Mouse (Mus musculus): ENCODE results near the gene Cbx8. TPM values are rescaled to one million over a fixed set of nuclear protein-coding genes. Genes with fewer than 3 reads are reported as not detected.

Cbx8 gene
- polyA plus RNA-seq, 1 experiment from 2014 or later: 15.1 TPM

DNA sequence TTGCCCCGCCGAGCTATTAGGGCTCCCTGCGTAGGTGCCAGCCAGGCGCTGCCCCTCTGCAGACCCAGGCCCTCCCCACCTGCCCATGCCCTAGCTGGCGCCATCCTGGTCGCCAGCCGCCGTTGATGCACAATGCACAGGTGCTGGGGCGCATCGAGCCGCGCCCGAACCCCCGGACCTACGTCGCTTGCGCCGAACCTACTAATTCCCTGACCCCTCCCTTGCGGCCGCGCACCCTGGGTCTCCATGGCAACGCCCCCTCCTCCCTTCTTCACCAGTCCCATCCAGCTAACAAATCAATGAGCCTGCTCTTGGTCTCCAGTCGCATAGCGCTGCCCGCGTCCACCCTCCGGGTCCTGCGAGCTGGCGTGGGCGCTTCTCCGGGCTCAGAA lies 552 bp upstream of the Cbx8 start:
- peak overlapping the region; percentile 92 for H3K27ac ChIP-seq
- H3K4me1 ChIP-seq: peaks cover 95% of the 10 kb centered on the region
- peaks cover 88% of the 10 kb centered on the region for H3K27me3 ChIP-seq (ENCODE audit: low read depth, poor library complexity, severe bottlenecking)
- WGBS: under 1% methylated on average over 31 of the region's 31 CpGs
- no peaks in the 10 kb centered on the region for H3K9me3 ChIP-seq (replicated peaks)
- DNase-seq (ENCODE audit: low spot score): peak; percentile 88
- peak overlapping the region; percentile 73 for H3K4me3 ChIP-seq
- H3K36me3 ChIP-seq: peaks cover 11% of the 10 kb centered on the region

DNA sequence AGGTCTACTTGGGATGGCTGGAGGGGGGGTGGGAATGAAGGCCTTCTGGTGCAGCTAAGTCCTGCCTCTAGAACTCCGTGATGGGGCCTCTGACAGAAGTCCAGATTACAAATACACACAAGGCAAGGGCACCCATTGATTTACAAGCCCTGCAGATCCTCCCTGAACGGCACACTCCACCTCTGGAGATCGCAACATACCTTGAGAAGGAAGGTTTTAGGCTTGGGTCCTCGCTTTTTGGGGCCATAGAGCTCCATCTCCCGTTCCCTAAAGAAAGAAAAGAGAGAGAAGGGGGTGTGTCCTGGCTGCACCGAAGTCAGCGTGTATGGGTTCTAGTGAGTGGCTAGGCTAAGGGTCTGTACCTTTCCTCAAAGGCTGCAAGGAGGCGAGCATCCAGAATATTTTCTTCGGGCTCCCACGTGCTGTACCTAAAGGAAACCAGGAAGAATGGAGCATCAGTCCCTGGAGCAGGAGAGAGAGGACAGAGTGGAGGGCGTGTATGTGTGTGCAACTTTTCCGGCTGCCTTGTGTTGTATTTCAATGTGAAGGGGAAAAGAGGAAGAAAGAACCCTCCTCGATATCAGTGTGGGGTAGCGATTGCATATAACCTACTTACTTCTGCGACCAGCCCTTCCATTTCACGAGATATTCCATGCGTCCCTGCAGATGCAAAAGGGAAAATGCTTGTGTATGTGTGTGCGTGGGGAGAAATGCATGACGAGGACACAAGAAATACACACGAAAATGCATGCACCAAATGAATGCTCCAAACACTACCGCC lies 847 bp downstream of the Cbx8 start:
- Histone ChIP-seq H3K27ac (peak overlapping the region; percentile 92), H3K9me3 (replicated peaks) (no peaks in the 10 kb centered on the region), H3K4me3 (peak overlapping the region; percentile 73), H3K36me3 (peaks cover 11% of the 10 kb centered on the region), H3K27me3 (ENCODE audit: low read depth, poor library complexity, severe bottlenecking) (peaks cover 88% of the 10 kb centered on the region), H3K4me1 (peaks cover 97% of the 10 kb centered on the region)
- WGBS: 1% methylated on average over 21 of the region's 21 CpGs
- peak; percentile 44 for DNase-seq (ENCODE audit: low spot score)

- Histone ChIP-seq H3K27me3 (ENCODE audit: low read depth, poor library complexity, severe bottlenecking) (peaks cover 88% of the 10 kb centered on the region), H3K9me3 (replicated peaks) (no peaks in the 10 kb centered on the region), H3K4me1 (peaks cover 97% of the 10 kb centered on the region), H3K36me3 (peaks cover 11% of the 10 kb centered on the region), H3K27ac (peak overlapping the region; percentile 92), H3K4me3 (peak overlapping the region; percentile 73)
- DNase-seq (ENCODE audit: low spot score): peak; percentile 43
- WGBS: 14% methylated on average over 22 of the region's 22 CpGs
Measured at GRCm38 (mm10) chr11:119038744-119039484, 1.9 kb downstream of the Cbx8 start.

DNA sequence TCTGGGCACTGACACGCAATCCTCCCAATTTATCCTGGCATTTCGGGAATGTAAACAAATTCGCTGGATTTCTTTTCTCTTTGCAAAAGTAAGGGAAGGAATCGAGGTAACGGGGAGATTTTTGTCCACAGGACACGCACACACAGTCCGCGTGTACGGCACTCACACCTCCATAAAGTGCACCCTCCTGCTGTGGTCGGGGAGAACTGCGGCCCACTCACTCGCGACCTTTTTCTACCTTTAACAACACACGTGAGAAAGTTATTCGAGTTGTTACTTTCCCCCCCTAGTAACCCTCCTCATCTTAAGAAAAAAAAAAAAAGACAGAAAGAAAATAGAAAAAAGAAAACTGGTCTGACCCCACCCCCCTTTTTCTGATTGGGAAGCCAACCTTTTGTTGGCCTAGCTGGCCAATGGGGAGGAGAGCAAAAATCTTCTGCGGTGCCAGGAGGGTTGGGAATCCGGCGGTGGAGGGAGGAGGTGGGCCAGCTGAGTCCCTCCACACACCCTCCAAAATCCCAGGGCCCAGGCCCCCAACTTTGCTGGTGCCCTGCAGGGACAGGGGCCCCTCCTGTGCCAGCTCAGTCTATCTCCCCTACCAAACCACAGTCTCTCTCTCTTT lies 2.9 kb downstream of the Cbx8 start:
- H3K27ac ChIP-seq: peak overlapping the region; percentile 72
- 1% methylated on average over 18 of the region's 18 CpGs for WGBS

DNA sequence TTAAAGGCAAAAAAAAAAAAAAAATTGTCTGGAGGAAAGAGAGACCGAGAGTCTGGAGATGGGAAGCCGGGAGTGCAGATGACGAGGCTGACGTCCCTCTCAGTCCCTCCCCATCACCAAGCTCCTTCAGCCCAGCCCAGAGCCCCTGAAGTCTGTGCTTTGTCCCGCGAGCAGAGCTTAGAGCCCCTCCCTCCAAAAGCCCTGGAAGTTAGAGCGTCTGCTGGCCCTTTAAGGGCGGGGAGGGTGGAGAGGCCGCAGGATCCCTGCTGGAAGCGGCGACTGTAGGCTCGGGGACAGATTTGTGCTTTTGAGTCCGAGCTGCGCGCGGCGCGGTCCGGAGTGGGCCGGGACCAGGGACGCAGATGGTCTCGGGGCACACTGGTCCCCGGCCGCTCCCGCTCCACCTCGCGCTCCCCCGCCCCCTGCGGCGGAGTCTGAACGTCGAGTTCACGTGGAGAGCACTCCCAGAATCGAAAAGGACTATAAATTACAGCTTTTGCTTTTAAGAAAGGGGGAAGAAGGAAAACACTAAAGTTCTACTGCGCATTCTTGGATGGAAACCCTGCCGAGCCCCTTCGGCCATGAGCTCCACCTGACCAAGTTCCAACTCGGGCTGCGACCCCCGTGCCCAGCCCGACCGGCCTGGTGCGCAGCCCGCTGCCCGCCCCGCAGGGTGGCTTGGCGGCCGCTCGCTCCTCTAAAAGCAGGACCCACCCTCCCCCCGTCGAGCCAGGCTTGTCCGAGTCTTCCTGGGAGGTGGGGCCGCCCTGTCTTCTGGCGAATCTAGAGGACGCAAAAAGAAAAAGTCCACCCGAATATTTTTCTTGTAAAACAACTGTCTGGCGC lies 3.6 kb downstream of the Cbx8 start:
- peaks cover 14% of the 10 kb centered on the region for H3K36me3 ChIP-seq
- peak; percentile 75 for DNase-seq (ENCODE audit: low spot score)
- H3K9me3 ChIP-seq (replicated peaks): no peaks in the 10 kb centered on the region
- peaks cover 80% of the 10 kb centered on the region for H3K27me3 ChIP-seq (ENCODE audit: low read depth, poor library complexity, severe bottlenecking)
- H3K27ac ChIP-seq: peak overlapping the region; percentile 72
- H3K4me1 ChIP-seq: peaks cover 84% of the 10 kb centered on the region
- under 1% methylated on average over 57 of the region's 57 CpGs for WGBS
- peak overlapping the region; percentile 73 for H3K4me3 ChIP-seq

More for the DNA sequence above, 2.9 kb downstream of the Cbx8 start:
- DNase-seq (ENCODE audit: low spot score): peak; percentile 50
- H3K4me1 ChIP-seq: peaks cover 92% of the 10 kb centered on the region
- peaks cover 11% of the 10 kb centered on the region for H3K36me3 ChIP-seq
- peaks cover 87% of the 10 kb centered on the region for H3K27me3 ChIP-seq (ENCODE audit: low read depth, poor library complexity, severe bottlenecking)
- peak overlapping the region; percentile 73 for H3K4me3 ChIP-seq
- no peaks in the 10 kb centered on the region for H3K9me3 ChIP-seq (replicated peaks)

DNA sequence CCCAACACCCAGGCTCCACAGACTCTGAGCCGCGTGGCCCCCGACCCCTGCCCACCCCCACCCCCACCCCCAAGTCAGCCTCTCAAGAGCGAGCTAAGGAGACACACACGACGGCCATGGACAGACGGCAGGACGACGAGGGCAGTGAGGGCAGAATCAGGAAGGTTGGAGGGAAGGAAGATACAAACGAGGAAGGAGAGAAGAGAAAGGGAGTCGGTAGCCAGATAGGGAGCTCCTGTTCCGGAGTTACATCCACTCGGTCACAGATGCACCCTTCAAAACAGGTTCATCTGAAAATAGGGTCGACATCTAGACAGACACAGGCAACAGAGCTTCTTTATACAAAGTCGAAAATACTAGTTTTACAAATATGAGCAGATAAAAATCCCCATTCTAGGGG lies 4.3 kb downstream of the Cbx8 start:
- Histone ChIP-seq H3K9me3 (replicated peaks) (no peaks in the 10 kb centered on the region), H3K27ac (no peak overlapping the region), H3K36me3 (peaks cover 19% of the 10 kb centered on the region), H3K27me3 (ENCODE audit: low read depth, poor library complexity, severe bottlenecking) (peaks cover 73% of the 10 kb centered on the region), H3K4me3 (peak overlapping the region; percentile 73), H3K4me1 (peaks cover 77% of the 10 kb centered on the region)
- DNase-seq (ENCODE audit: low spot score): peak; percentile 54
- WGBS: under 1% methylated on average over 15 of the region's 15 CpGs

DNA sequence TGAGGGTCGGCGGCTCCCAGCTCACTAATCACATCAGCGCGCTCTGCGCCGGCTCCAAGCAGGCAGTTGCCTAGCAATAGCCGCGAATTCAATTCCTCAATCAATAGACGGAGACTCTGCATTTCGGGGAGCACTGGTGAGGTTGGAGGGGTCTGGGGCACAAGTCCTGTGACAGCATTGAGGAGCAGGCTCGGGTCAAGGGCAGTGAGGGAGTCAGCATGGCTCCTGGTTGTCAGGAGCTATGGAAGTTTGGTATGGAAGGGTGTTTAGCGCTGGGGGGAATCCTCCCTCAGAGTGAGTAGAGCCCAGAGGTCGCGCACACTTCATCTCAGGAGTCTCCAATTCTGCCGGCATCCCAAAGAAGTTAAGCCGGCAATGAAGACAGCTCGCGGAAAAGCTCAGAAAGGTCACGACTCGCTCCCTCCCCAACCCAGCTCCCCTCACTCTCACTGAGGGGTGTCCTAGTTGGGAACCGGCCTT lies 5.0 kb downstream of the Cbx8 start:
- no peak overlapping the region for H3K27ac ChIP-seq
- H3K4me1 ChIP-seq: peaks cover 72% of the 10 kb centered on the region
- no peaks in the 10 kb centered on the region for H3K9me3 ChIP-seq (replicated peaks)
- peak; percentile 69 for DNase-seq (ENCODE audit: low spot score)
- peaks cover 70% of the 10 kb centered on the region for H3K27me3 ChIP-seq (ENCODE audit: low read depth, poor library complexity, severe bottlenecking)
- peaks cover 24% of the 10 kb centered on the region for H3K36me3 ChIP-seq
- WGBS: under 1% methylated on average over 21 of the region's 21 CpGs
- peak overlapping the region; percentile 28 for H3K4me3 ChIP-seq

GRCm38 (mm10) chr11:119035094-119035685 lies 5.6 kb downstream of the Cbx8 start:
- peaks cover 68% of the 10 kb centered on the region for H3K4me1 ChIP-seq
- WGBS: 1% methylated on average over 21 of the region's 21 CpGs
- peak; percentile 53 for DNase-seq (ENCODE audit: low spot score)
- H3K9me3 ChIP-seq (replicated peaks): no peaks in the 10 kb centered on the region
- H3K36me3 ChIP-seq: peaks cover 30% of the 10 kb centered on the region
- peak overlapping the region; percentile 20; the same call in 1 of the 2 replicates for H3K27ac ChIP-seq
- H3K4me3 ChIP-seq: peak overlapping the region; percentile 28
- H3K27me3 ChIP-seq (ENCODE audit: low read depth, poor library complexity, severe bottlenecking): peaks cover 70% of the 10 kb centered on the region

GRCm38 (mm10) chr11:119034635-119035034 lies 6.1 kb downstream of the Cbx8 start:
- Histone ChIP-seq H3K9me3 (replicated peaks) (no peaks in the 10 kb centered on the region), H3K4me1 (peaks cover 62% of the 10 kb centered on the region), H3K4me3 (peak overlapping the region; percentile 42), H3K36me3 (peaks cover 35% of the 10 kb centered on the region), H3K27me3 (ENCODE audit: low read depth, poor library complexity, severe bottlenecking) (peaks cover 67% of the 10 kb centered on the region), H3K27ac (peak overlapping the region; percentile 20; the same call in 1 of the 2 replicates)
- 2% methylated on average over 19 of the region's 19 CpGs for WGBS
- peak; percentile 48 for DNase-seq (ENCODE audit: low spot score)

GRCm38 (mm10) chr11:119033874-119034558 lies 6.8 kb downstream of the Cbx8 start:
- H3K36me3 ChIP-seq: peaks cover 37% of the 10 kb centered on the region
- H3K4me1 ChIP-seq: peaks cover 61% of the 10 kb centered on the region
- WGBS: under 1% methylated on average over 26 of the region's 26 CpGs
- H3K27me3 ChIP-seq (ENCODE audit: low read depth, poor library complexity, severe bottlenecking): peaks cover 60% of the 10 kb centered on the region
- H3K4me3 ChIP-seq: peak overlapping the region; percentile 42
- peak overlapping the region; percentile 30; the same call in 1 of the 2 replicates for H3K27ac ChIP-seq
- DNase-seq (ENCODE audit: low spot score): peak; percentile 89
- H3K9me3 ChIP-seq (replicated peaks): no peaks in the 10 kb centered on the region

DNA sequence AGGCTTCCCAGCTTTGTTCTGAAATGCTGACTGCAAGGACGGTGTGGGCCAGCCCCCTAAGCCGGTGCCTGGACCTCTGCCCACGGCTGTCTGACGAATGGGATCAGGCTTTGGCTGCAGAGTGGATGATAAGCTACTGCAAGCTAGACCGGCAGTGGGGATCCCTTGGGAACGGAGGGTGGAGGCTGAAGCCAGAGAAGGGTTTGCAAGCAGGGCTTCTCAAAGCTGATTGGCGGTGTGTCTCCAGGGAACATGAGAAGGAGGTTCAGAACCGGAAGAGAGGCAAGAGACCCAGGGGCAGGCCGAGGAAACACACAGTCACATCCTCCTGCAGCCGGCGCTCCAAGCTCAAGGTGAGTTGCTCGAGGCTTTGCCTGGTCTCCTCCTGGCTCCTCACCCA lies 14.6 kb downstream of the Cbx8 start:
- no peaks in the 10 kb centered on the region for H3K9me3 ChIP-seq (replicated peaks)
- H3K27ac ChIP-seq: no peak overlapping the region
- peaks cover 62% of the 10 kb centered on the region for H3K4me1 ChIP-seq
- 85% methylated on average over 12 of the region's 12 CpGs for WGBS
- peaks cover 75% of the 10 kb centered on the region for H3K36me3 ChIP-seq
- peaks cover 3% of the 10 kb centered on the region; the same call in 1 of the 2 replicates for H3K27me3 ChIP-seq (ENCODE audit: low read depth, poor library complexity, severe bottlenecking)
- DNase-seq (ENCODE audit: low spot score): no peak
- peak overlapping the region; percentile 98; the same call in 1 of the 2 replicates for H3K4me3 ChIP-seq
